Mouse (Mus musculus) heart, postnatal 0 days (tissue): ENCODE results near the gene Atp9a.
A peak's percentile ranks its signal among the peaks of the same experiment; 100 is the strongest.

Experiments
- CTCF ChIP-seq: IDR thresholded peaks from 2 replicates; pipeline ENCODE4 v1.5.1; 2016; ENCODE audit warnings: antibody characterized with exemption, control low read depth, low read depth
- EP300 ChIP-seq: IDR thresholded peaks from 2 replicates; pipeline ENCODE4 v1.6.1; 2016; ENCODE audit warnings: antibody characterized with exemption, low read depth

DNA sequence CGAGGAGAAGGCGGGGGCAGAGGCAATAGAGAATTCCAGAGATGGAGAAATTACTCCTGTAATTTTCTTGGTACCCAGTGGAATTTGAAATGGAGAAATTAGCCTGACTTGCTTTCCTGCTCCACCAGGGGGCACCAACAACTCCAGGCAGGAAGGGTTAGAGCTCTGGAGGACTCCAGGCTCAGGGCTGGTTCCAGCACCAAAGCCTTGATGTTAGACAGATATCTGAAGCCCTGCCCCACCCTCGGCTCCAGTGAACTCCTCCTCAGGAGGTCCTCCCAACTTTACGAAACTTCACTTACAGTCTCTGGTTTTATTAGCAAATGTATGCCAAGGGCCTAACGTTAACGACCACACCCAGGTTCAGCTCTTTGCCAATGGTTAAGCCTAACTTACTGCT is 50.4 kb downstream of the Atp9a start:
- TF ChIP-seq CTCF: peak; percentile 78
- TF ChIP-seq EP300: no peak
